Mouse (Mus musculus): Measurements from ENCODE around the gene P4hb. TPM values are rescaled to one million over a fixed set of nuclear protein-coding genes. Genes with fewer than 3 reads are reported as not detected.
"Not testable (repeated sequence)": the region's sequence is repeated elsewhere in the genome, so short reads cannot be mapped to it uniquely, and the experiment has no call there.

P4hb gene
- total RNA-seq, 2 experiments from 2014 or later, result 106 to 118 TPM

DNA sequence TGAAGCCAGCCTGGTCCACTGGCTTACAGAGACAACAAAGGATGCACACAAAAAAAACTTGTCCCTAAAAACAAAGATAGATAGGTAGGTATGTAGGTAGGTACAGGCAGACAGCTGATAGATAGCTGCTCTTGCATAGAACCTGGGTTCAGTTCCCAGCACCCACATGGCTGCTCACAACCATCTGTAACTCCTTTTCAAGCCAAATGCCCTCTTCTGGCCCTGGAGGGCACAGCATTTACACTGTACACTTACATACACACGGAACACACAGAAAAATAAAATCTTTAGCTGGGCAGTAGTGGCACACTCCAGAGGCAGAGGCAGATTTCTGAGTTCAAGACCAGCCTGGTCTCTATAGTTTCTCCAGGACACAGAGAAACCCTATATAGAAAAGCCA lies 10.9 kb upstream of the P4hb start:
- no peak for TF ChIP-seq CTCF (conservative IDR thresholded peaks at IDR 0.05)
- no peak for DNase-seq (ENCODE audit: low spot score in 2 of 2)
- H3K4me3 ChIP-seq, result no peak overlapping the region
- H3K27ac ChIP-seq, result no peak overlapping the region

GRCm38 (mm10) chr11:120582982-120583293 lies 9.9 kb upstream of the P4hb start:
- not testable (repeated sequence) for DNase-seq (ENCODE audit: low spot score in 2 of 2); H3K27ac ChIP-seq

DNA sequence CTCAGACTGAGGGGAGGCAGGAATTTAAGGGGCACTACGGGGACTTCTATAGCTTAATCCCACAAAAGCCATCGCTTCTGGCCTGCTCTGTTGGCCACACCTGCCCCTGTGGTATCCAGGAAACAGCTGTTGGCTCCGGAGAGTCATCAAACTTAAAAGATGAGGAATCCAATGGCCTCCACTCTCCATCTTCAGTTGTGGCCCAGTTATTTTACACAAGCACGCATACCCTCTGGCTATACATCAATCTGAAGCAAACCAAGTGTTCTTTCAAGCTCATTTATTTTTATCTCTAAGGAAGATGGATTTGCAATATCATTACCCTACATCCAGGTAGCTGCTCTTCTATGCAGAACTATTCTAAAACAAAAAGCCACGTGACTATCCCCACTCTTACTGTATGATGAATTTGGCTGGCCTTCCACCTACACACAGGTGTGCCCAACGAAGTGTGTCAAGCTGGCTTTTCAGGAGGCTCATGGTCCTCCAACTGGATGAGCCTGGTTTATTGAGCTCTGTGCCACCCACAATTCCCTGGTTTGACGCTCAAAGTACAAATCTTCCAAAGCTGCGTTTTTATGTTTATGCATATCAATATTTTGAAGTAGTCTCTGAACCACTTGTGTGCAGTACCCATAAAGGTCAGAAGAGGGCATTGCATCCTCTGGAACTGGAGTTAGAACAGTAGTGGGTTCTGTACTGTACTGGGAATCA lies 9.4 kb upstream of the P4hb start:
- TF ChIP-seq CTCF (conservative IDR thresholded peaks at IDR 0.05), result peak; percentile 76
- peak overlapping the region; percentile 76 for H3K4me3 ChIP-seq
- DNase-seq (ENCODE audit: low spot score in 2 of 2), result no peak
- H3K27ac ChIP-seq, result peak overlapping the region; percentile 97

More at GRCm38 (mm10) chr11:120582982-120583293, 9.9 kb upstream of the P4hb start:
- not testable (repeated sequence) for H3K4me3 ChIP-seq

GRCm38 (mm10) chr11:120581490-120582267 lies 8.6 kb upstream of the P4hb start, which contains the start of gene Arhgdia:
Arhgdia (minus strand) TSS chr11:120581624.
- peak within 1 kb of the TSS; percentile 76 for H3K4me3 ChIP-seq
- H3K27ac ChIP-seq, result peak within 1 kb of the TSS; percentile 97
- peak; percentile 78 for TF ChIP-seq CTCF (conservative IDR thresholded peaks at IDR 0.05)
- DNase-seq (ENCODE audit: low spot score in 2 of 2), result peak; percentile 87 to 91

DNA sequence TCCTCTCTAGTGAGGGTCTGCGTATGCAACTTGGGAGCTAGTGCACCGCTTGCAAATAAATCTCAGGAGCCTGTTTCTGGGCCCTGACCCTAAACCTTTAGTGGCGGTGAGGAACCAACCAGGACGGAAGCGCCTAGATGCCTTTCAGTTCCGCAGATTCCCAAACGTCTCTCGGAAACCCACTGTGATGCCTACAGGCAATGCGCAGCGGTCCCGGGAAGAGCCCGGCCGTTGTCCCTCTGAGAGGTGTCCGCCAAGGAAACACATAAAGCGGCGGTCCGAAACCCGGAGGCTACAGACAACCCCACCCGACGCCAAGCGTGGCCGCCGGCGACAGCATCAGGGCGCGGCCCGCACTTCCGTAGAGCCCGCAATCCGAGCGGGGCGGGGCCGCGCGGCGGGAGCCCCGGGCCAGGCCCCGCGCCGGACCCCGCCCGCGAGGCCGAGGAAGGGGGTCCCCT lies 7.8 kb upstream of the P4hb start:
- DNase-seq (ENCODE audit: low spot score in 2 of 2), result no peak
- Histone ChIP-seq H3K4me3 (peak overlapping the region; percentile 76), H3K27ac (peak overlapping the region; percentile 97)
- no peak for TF ChIP-seq CTCF (conservative IDR thresholded peaks at IDR 0.05)

DNA sequence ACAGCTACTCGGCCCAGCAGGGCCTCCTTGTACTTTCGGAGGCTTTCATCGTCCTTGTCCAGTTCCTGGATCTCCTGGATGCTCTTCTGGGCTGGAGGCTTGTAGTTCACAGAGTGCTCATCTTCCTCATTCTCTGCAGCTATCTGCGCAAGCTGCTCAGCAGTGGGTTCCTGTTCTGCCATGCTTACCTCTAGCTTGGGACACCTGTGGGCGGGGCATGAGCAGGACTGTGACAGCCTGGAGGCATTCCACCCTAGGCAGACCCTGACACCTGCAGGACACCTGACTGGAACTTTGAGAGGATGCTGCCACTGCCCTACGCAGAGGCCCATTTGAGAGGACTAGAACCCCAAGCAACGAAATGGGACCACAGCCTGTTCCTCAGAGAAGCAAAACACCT lies 7.1 kb upstream of the P4hb start:
- DNase-seq (ENCODE audit: low spot score in 2 of 2), result no peak
- H3K27ac ChIP-seq, result peak overlapping the region; percentile 97
- peak overlapping the region; percentile 76 for H3K4me3 ChIP-seq
- TF ChIP-seq CTCF (conservative IDR thresholded peaks at IDR 0.05), result no peak

DNA sequence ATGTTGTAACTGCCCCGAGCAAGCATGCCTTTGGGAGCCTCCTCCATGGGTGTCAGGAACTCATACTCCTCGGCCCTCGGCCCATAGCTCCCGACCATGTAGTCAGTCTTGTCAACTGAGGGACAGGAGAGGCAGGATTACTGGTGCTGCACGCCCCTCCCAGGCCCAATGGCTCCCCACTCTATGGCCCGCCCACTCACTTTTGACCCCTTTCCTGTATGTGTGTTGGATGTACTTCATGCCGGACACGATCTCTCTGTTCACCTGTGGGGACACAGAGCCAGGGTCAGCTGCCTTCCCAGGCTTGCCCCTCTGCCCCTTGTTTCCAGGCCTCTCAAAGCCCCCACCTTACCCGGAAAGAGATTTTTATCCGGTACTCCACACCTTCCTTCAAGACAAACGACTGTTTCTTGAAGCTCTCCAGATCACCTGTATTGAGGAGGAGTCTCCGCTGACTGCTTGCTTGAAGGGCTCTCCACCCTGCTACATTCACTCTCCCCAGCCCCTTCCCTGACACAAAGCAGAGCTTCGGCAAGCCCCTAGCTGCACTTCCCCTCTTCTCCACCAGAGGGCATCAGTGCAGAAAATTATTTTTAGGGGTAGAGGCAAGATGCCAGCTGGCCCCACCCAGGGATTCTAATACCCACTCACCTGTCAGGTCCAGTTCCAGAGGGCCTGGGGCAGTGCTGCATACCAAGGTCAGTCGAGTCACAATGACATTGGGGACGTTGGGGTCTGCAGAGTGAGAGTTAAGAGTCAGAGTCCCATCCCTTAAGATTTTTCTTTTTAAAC lies 6.5 kb upstream of the P4hb start:
- TF ChIP-seq CTCF (conservative IDR thresholded peaks at IDR 0.05), result peak; percentile 100

DNA sequence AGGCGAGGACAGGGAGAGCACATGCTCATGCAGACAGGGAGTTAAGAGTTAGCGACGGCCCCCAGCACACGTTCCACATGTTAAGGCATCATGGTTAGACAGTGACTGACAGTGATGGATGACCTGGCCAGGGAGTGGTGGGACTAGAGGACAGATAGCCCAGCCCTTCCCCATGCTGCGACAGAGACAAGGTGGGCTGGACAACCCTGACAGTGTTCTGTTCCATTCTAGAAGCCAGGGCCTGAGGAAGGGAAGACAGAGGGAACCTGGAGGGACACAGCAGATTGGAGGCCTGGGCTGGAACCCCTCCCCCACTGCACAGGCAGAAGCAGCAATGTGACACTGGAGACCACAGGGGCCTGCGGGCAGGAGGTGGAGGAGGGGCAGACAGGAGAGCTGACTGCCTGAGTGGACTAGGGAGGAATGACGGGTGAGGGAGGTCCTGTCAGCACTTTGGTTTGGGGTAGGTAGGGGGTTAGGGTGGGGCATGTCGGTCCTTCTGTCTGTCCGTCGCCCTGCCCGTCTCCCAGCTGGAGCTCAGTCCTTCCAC lies 5.7 kb upstream of the P4hb start:
- no peak overlapping the region for H3K4me3 ChIP-seq
- no peak for TF ChIP-seq CTCF (conservative IDR thresholded peaks at IDR 0.05)
- no peak for DNase-seq (ENCODE audit: low spot score in 2 of 2)
- no peak overlapping the region for H3K27ac ChIP-seq

More for the DNA sequence above, 6.5 kb upstream of the P4hb start:
- Histone ChIP-seq H3K27ac (peak overlapping the region; percentile 97), H3K4me3 (peak overlapping the region; percentile 76)
- DNase-seq (ENCODE audit: low spot score in 2 of 2), result peak; percentile 70 to 79

DNA sequence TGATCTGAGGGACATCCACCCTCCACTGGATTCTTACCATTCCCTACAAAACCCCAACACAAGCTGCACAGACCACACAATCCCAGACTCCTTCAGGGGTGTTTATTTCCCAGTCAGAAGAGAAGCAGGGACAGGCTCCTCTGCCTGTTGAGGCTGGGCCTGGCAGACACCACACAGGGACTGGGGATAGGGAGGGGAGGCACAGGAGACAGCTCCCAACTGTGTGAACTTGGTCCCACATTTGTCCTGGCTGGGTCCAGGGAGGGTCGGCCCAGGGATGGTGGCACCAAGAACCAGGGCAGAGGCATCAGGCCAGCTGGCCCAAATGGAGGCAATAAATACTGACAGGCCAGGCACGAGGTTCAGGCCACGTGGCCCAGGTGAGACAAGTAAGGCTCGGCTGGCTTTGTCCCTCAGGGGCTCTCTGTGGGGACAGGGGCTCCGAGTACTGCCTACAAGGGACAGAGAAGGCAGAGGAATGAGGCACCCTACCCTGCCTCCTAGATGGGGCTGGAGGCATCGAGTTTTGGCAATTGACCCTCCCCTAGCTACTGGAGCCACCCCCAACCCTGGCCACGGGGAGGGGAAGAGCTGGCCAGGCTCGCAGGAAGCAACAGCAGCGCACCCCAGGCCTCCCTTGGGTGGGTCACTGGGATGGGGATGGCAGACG lies 5.1 kb upstream of the P4hb start:
- H3K27ac ChIP-seq, result no peak overlapping the region
- H3K4me3 ChIP-seq, result no peak overlapping the region
- TF ChIP-seq CTCF (conservative IDR thresholded peaks at IDR 0.05), result no peak
- DNase-seq (ENCODE audit: low spot score in 2 of 2), result no peak

DNA sequence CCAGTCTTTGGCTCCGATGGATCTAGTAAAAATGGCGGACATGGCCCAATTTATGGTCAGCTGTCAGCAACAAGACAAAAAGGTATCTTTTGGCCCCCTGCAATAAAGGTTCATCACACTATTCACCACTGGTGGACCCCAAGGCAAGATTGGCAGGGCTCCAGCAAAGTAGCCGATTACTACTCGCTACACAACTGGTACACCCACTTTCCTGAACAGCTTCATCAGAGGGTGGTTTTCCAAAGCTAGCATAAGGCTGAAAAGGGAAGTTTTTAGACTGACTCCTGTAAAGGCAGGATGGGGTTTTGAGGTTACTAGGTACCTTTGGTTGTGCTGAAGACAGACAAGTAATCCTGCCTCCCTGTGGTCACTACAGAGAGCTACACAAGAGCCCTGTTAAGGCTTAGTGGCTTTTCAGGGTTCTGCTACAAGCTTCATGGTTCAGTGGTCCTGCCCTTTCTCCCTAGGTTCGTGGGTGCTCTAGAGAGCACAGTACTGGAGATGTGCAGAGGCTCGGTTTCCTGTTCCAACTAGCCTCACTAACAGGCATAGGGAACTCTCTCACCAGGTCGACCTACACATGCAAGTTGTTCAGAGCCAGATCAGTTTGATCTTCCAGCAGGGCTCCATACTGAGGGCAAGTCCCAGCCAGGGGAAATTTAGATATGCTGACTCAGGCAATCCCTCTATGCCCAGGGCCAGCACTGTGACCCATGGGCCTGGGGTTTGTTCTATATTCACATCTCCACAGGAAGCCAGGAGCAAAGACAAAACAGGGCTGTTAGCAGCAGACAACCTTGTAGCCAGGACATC lies 4.4 kb upstream of the P4hb start:
- Histone ChIP-seq H3K4me3 (no peak overlapping the region), H3K27ac (no peak overlapping the region)
- TF ChIP-seq CTCF (conservative IDR thresholded peaks at IDR 0.05), result peak; percentile 75
- no peak for DNase-seq (ENCODE audit: low spot score in 2 of 2)

DNA sequence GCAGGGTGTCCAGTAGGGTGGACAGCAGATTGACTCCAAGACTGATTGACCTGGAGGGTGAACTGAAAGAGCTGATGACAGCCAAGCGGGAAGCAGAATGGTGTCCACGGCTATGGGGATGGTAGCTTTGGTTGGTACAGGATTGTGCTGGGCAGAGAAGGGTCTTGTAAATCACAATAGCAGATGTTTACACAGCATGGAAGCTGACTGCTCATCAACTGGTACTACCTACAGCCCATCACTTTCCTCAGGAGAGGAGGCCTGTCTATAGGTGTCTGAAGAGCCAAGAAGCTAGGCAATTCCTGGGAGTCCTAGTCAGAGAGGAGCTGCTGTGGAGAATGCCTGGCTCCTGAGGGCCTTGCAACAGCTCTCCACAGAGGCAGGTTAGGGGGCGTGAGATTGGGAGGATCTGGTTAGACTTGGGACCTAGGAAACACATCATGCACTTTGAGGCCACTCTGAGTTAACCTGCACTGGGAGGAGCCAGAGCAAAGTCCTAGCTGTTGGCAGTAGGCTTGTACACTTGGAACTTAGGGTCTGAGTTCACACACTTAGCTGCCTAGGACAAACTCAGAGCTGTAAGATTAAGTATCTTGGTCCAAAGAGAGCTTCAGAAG lies 3.4 kb upstream of the P4hb start:
- no peak for TF ChIP-seq CTCF (conservative IDR thresholded peaks at IDR 0.05)
- Histone ChIP-seq H3K4me3 (no peak overlapping the region), H3K27ac (no peak overlapping the region)
- DNase-seq (ENCODE audit: low spot score in 2 of 2), result no peak

Data from layer of hippocampus, adult 2 months (tissue).